Mouse (Mus musculus): ENCODE results near the gene Syn3. TPM values are rescaled to one million over a fixed set of nuclear protein-coding genes. Genes with fewer than 3 reads are reported as not detected.

The Syn3 gene
- total RNA-seq, 2 experiments from 2014 or later = 0.62 TPM; not detected in 1

DNA sequence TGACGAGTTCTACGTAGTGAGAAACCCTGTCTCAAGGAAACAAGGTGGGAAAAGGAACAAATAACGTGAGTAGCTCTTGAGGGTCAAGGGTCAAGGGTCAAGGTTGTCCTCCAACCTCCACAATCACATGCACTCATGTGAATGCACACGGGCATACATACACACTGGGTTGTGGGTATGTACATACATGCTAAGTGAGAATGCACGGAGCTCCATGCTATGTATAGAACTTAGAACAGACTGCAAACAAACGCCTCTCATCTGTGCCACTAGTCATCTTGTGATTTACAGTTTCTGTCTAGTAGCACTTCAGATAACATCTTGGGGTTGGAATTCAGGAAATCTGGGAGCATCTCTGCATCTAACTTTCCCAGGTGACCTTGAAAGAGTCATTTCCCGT is 253.3 kb downstream of the Syn3 start:
- no peak for ATAC-seq (replicated peaks; ENCODE audit: poor library complexity)

DNA sequence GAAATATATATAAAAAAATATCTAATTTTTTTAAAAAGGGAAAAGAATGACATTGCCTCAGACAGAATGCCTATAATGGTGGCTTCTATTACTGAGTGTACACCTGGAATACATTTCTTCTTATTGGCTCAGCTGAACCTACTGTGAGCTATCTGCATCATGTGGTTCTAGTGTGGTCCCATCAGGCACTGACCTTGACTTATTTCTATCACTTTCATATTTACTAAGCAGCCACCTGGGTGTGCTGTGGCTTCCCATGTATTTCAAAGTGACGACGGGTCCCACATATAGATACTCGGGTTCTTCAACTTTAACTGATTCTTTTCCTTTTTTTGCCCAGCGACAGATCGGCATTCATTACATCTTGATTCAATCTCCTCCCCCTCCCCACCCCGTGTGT is 255.2 kb downstream of the Syn3 start:
- no peak for ATAC-seq (replicated peaks; ENCODE audit: poor library complexity)

- ATAC-seq (replicated peaks; ENCODE audit: poor library complexity) = no peak
These were observed 256.0 kb downstream of the Syn3 start for GRCm38 (mm10) chr10:86242721-86243120.

- ATAC-seq (replicated peaks; ENCODE audit: poor library complexity) = no peak
These were observed 268.7 kb downstream of the Syn3 start for GRCm38 (mm10) chr10:86230006-86230405.

- ATAC-seq (replicated peaks; ENCODE audit: poor library complexity) = no peak
These were observed 273.2 kb downstream of the Syn3 start for GRCm38 (mm10) chr10:86225480-86225879.

GRCm38 (mm10) chr10:86218984-86219383 is 279.7 kb downstream of the Syn3 start:
- no peak for ATAC-seq (replicated peaks; ENCODE audit: poor library complexity)

DNA sequence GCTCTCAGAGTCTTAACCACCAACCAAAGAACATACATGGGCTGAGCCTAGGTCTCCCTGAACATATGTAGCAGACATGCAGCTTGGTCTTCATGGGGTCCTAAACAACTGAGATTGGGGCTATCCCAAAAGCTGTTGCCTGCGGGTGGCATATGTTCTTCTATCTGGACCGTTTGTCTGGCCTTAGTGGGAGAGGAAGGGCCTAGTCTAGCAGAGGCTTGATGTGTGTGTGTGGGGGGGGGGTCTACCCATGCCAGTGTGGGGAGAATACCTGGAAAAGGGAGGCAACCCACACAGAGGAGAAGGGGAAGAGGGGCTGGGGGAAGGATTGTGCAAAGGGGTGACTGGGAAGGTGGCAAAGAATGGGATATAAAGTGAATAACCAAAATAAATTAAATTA is 281.9 kb downstream of the Syn3 start:
- ATAC-seq (replicated peaks; ENCODE audit: poor library complexity) = no peak

DNA sequence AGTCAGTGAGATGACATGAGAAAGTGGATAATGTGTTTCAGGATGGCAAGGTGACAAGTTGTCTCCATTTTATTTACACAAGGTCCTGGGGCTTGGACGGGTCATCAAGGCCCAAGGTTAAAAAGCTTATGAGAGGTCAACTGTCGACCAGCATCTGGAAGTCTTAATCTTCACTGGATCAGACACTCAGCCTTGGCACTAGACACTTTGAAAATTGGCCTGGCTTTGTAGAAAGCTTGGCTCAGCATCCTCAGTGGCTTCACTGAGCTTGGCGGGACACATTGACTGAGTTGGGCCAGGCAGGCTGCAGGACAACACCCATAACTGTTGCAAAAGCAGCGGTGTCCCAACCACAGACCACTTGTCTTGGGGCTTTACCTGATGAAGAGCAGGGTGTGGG is 286.6 kb downstream of the Syn3 start:
- no peak for ATAC-seq (replicated peaks; ENCODE audit: poor library complexity)

- ATAC-seq (replicated peaks; ENCODE audit: poor library complexity) = no peak
These were observed 294.8 kb downstream of the Syn3 start for GRCm38 (mm10) chr10:86203915-86204314.

GRCm38 (mm10) chr10:86203175-86203574 is 295.5 kb downstream of the Syn3 start:
- no peak for ATAC-seq (replicated peaks; ENCODE audit: poor library complexity)

DNA sequence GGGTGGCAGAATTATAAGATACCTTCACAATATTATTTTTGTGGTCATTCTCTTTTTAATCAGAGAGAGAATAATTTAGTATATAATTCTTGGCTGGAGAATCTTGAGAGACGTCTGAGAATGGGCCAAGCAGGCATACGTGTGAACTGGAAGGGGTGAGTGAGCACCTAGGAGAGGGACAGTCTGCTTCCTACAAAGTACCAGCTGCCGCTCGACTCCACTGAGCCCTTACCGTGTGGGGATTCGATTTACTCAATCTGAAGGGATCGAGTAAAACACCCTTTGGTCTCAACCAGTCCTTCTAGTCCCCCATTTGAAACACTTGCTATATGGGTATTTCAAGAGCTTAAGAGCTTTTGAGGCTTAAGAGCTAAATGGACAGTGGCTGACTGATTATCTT is 296.9 kb downstream of the Syn3 start:
- ATAC-seq (replicated peaks; ENCODE audit: poor library complexity) = no peak

GRCm38 (mm10) chr10:86201006-86201405 is 297.7 kb downstream of the Syn3 start:
- ATAC-seq (replicated peaks; ENCODE audit: poor library complexity) = no peak

DNA sequence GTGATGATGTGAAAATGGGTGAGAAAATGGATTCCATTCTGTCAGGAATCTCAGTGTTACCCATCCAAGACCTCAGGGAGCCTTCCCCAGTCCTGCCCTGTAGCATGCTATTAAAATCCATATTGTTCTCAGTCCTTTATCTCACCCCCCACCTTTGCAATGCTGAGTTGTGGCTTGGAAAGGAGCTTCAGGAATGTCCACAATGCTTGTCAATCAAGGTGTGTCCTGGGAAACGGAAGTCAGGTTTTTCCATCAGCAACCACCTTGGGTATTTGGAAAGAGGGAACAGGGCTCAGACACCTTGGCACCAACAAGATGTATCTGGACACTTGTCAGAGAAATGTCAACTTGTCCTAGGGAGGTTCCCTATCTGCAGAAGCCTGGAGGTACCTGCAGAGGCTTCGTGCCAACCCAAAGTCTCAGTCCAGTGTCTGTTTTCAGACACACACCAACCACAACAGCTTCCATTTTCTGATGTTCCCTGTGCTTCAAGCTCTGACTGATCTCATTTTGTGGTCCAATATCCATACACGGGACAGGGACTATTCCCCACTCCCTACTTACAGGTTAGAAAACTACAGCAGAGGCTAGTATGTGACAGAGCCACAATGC is 302.2 kb downstream of the Syn3 start:
- ATAC-seq (replicated peaks; ENCODE audit: poor library complexity) = no peak

DNA sequence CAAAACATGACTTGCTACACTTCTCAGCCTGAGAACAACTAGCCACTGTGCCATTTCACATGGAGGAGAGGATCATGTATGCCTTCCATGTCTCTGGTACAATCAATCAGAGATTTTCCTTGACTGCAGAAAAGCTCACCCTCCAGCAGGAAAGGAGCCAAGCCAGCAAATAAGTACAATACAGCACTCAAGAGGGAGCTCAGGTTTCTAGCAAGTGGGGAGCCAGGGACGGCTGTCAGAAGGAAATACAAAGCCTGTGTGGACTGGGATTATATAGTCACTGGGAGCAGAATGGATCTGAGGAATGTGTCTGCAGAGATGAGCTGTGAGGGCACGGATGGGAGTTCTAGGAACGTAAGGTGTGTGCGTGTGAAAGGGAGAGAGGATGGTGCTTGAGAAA is 304.0 kb downstream of the Syn3 start:
- no peak for ATAC-seq (replicated peaks; ENCODE audit: poor library complexity)

DNA sequence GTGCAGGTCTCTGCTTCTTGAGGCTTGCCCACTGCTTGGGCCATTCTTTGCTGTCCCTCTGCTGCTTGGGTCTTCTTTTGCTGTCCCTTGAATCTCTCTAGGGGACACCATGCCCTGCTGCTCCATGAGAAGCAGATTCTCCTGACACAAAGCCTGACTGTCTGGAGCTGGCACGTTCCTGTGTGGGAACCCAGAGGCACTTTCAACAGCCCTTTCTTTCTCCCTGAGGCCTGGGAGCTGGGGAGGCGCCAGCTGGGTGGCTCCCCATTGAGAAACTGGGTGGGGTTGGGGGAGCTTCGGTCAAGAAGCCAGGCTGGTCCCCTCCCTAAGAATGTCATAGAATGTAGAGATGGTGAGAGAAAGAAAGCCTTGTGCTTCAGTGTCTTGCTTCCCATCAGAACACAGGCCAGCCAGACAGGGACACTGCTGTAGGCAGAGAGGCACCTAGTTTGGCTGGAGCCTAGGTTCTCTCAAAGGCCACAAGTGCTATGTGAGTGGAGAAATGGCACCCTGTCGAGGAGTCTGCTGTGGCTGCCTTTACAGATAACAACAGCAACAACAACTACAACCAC is 304.7 kb downstream of the Syn3 start:
- ATAC-seq (replicated peaks; ENCODE audit: poor library complexity) = no peak

- no peak for ATAC-seq (replicated peaks; ENCODE audit: poor library complexity)
These were observed 310.1 kb downstream of the Syn3 start for GRCm38 (mm10) chr10:86188614-86189013.

DNA sequence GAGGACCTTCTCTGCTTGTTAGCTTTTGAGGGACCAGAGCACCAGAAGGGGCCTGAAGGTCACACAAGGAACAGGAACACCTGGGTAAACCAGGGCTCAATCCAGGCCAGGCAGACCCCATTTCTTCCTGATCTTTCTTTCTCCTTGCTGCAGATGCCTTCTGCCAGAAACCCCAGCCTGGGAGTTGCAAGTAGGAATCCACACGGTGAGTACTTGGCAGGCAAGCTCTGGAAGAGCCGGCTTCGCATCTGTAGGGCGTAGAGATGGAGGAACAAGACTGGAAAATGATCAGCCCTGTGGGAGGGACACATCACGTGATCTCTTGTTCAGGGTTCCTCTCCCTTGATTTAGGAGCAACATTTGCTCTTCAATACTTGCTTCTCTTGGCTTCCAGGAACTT is 310.8 kb downstream of the Syn3 start:
- ATAC-seq (replicated peaks; ENCODE audit: poor library complexity) = no peak

GRCm38 (mm10) chr10:86183148-86183885 is 315.4 kb downstream of the Syn3 start:
- ATAC-seq (replicated peaks; ENCODE audit: poor library complexity) = no peak

DNA sequence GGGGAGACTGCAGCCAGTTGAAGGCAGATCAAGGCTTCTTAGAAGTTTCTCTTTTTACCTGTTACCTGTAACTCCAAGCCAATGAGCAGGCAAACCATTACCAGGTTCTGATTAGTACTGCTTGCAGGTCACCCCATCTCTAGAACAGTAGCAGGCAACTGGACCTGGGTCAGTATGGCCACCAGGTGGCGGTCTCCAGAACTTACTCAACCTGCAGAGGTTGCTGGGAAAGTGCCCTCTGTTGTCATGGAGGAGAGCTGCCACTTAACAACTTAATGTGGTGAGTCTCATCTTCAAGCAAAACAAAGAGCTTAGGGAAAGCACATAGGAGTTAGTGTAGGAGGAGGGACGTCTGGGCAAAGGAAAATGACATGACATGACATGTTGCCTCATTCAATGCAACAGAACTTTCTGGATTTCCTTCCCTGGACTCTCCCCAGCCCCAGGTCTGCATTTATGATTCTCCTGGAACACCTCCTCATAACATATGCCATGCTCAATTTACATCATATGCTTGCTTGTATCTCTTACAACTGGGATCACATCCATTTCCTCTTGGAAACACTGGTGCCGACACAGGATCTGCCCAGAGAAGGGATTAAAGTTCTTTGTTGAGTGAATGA is 316.4 kb downstream of the Syn3 start:
- peak; percentile 98 for ATAC-seq (replicated peaks; ENCODE audit: poor library complexity)

DNA sequence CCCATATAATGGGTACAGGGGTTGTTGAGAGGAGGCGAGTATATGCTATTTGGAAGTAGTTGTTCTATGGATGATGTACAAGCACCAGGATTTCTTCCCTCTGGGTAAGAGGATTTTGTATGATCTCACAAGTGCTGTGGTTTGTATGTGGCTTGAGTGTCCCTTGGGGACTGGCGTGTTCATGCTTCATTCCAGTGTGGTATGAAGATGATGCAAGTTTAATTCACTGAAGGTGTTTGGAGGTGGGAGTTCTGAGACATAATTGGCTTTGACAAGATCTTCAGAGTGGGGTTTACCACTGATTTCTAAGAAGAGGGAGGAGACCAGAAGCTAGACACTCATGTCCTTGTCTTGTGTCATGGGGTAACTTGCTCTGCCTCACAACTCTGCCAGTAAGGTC is 322.3 kb downstream of the Syn3 start:
- no peak for ATAC-seq (replicated peaks; ENCODE audit: poor library complexity)

GRCm38 (mm10) chr10:86174017-86174416 is 324.7 kb downstream of the Syn3 start:
- peak; percentile 79 for ATAC-seq (replicated peaks; ENCODE audit: poor library complexity)

GRCm38 (mm10) chr10:86173284-86173683 is 325.4 kb downstream of the Syn3 start:
- ATAC-seq (replicated peaks; ENCODE audit: poor library complexity) = peak; percentile 49

All from megakaryocyte progenitor cell, adult 5-6 weeks (primary cell).